Mouse (Mus musculus): ENCODE measurements around the gene Olfr1355.
"Not testable (repeated sequence)": the region's sequence is repeated elsewhere in the genome, so short reads cannot be mapped to it uniquely, and the experiment has no call there.

GRCm38 (mm10) chr10:78840456-78840855 is 34.9 kb upstream of the Olfr1355 start:
- TF ChIP-seq TBP (IDR thresholded peaks at IDR 0.05; ENCODE audit: low read depth, low read length); E2F4 (IDR thresholded peaks at IDR 0.05; ENCODE audit: borderline replicate concordance, low read depth, low read length); CTCF (IDR thresholded peaks at IDR 0.05 in 2 of 3, conservative IDR thresholded peaks at IDR 0.05 in 1 of 3; ENCODE audit: control insufficient read depth in 1 of 3, insufficient read depth in 1 of 3, low read depth in 2 of 3, low read length in 3 of 3, poor library complexity in 1 of 3, severe bottlenecking in 1 of 3): not testable (repeated sequence)

Data from MEL (cell line).